Mouse (Mus musculus): ENCODE data around the gene H2-Q10.
A peak's percentile ranks its signal among the peaks of the same experiment; 100 is the strongest.
"Not testable (repeated sequence)": the region's sequence is repeated elsewhere in the genome, so short reads cannot be mapped to it uniquely, and the experiment has no call there.

- TF ChIP-seq POLR2A (IDR thresholded peaks at IDR 0.05; ENCODE audit: low read depth, low read length) = not testable (repeated sequence)
- peak; percentile 58 for TF ChIP-seq CTCF (conservative IDR thresholded peaks at IDR 0.05; ENCODE audit: insufficient read depth, insufficient read length, low read depth, low read length)
These were observed 4.2 kb upstream of the H2-Q10 start for GRCm38 (mm10) chr17:35465651-35466050.

Data from kidney, adult 2 months (tissue).